Mouse (Mus musculus) limb, embryonic 14.5 days (tissue): ENCODE results near the gene Gramd1b. TPM values are rescaled to one million over a fixed set of nuclear protein-coding genes. Genes with fewer than 3 reads are reported as not detected.

ENCODE experiments used
- ATAC-seq: fragments of 200-750 bp; cut with Nextera tagmentation; 2 replicates; pipeline ENCODE4 v1.8.0; 2017; ENCODE audit warnings: low read depth, moderate number of reproducible peaks, moderate TSS enrichment; ENCODE audit not compliant: low FRiP score
- DNase-seq: peaks from one replicate; pipeline ENCODE4 v3.0.0-alpha.2; 2015; ENCODE audit warnings: low spot score
- H3K27ac ChIP-seq: fragments of 300-500 bp; sonication (generic); replicated peaks from 2 replicates; pipeline ENCODE4 v1.5.1; 2014; ENCODE audit warnings: low read depth, mild to moderate bottlenecking, low read length, moderate library complexity, mixed read lengths
- H3K27me3 ChIP-seq: fragments of 300-500 bp; sonication (generic); 2 replicates; pipeline ENCODE4 v1.6.1; 2014; ENCODE audit warnings: low read length, mixed read lengths; ENCODE audit not compliant: control insufficient read depth, insufficient read depth
- H3K36me3 ChIP-seq: fragments of 300-500 bp; sonication (generic); 2 replicates; pipeline ENCODE4 v1.6.1; 2014; ENCODE audit warnings: mild to moderate bottlenecking, low read length, moderate library complexity, mixed read lengths; ENCODE audit not compliant: control insufficient read depth, insufficient read depth
- H3K4me1 ChIP-seq: fragments of 300-500 bp; sonication (generic); 2 replicates; pipeline ENCODE4 v1.6.1; 2014; ENCODE audit warnings: antibody characterized with exemption, low read length, mixed read lengths; ENCODE audit not compliant: control insufficient read depth, insufficient read depth
- H3K4me2 ChIP-seq: fragments of 300-500 bp; sonication (generic); replicated peaks from 2 replicates; pipeline ENCODE4 v1.6.1; 2014; ENCODE audit warnings: low read depth, mild to moderate bottlenecking, low read length, moderate library complexity; ENCODE audit not compliant: severe bottlenecking
- H3K4me3 ChIP-seq: fragments of 300-500 bp; sonication (generic); replicated peaks from 2 replicates; pipeline ENCODE4 v1.5.1; 2014; ENCODE audit warnings: low read length
- H3K9ac ChIP-seq: fragments of 300-500 bp; sonication (generic); 2 replicates; pipeline ENCODE4 v1.6.1; 2014; ENCODE audit warnings: mild to moderate bottlenecking, low read depth, low read length, moderate library complexity; ENCODE audit not compliant: severe bottlenecking
- H3K9me3 ChIP-seq: fragments of 300-500 bp; sonication (generic); 2 replicates; pipeline ENCODE4 v1.6.1; 2016; ENCODE audit warnings: low read length; ENCODE audit not compliant: control insufficient read depth
- POLR2A ChIP-seq: fragments of 200-500 bp; IDR thresholded peaks from 2 replicates; pipeline ENCODE4 v1.8.0; 2012; ENCODE audit warnings: inconsistent platforms, mild to moderate bottlenecking, moderate library complexity, borderline replicate concordance; ENCODE audit not compliant: insufficient read depth, insufficient read length; ENCODE audit errors: extremely low read depth
- WGBS: fragments of 180-500 bp; shearing (Covaris S2); extraction: QIAGEN DNeasy Blood & Tissue Kit; methylation state at CpG from one replicate; pipeline ENCODE4 v1.1.7; 2014; 5-methylcytosine and 5-hydroxymethylcytosine counted together
- polyA plus RNA-seq, 2 experiments: library from polyadenylated mRNA; depleted of rRNA in 1 of 2; stranded (reverse) in 1 of 2; unstranded in 1 of 2; fragments of >200 nt; fragmentation: Nextera tagmentation in 1 of 2; extraction: Ambion mirVana in 1 of 2; gene quantifications; 2 replicates each; pipeline versions ENCODE4 v1.2.1 to v1.2.3; 2012 to 2014

Gene Gramd1b
- polyA plus RNA-seq, 2 experiments: 3.6 to 11.3 TPM

DNA sequence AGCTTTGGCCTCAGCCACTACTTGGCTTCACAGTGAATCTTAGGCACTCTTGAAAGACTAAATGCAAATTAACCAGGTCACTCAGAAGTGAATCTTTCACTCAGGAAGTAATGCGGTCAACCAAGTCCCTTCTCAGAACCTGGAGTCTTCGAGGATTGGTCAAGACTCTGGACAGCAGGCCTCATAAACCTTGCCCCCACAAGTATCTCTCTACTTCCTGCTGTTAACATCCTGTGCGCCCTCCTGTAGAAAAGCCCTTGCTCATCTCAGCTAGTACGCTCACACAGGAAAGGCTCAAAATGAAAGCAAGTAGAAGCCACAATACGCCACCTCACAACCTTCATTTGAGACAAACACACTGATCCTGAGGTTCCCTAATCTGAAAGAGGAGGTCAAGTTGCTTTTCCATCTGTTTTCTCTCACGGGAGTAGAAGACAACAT lies 107.7 kb downstream of the Gramd1b start:
- H3K27ac ChIP-seq: no peak overlapping the region
- no peak for TF ChIP-seq POLR2A
- no peak overlapping the region for H3K4me3 ChIP-seq
- no peaks in the 10 kb centered on the region for H3K27me3 ChIP-seq
- H3K9me3 ChIP-seq: no peaks in the 10 kb centered on the region
- ATAC-seq: no peak
- no peak for DNase-seq
- no peaks in the 10 kb centered on the region for H3K4me1 ChIP-seq
- H3K9ac ChIP-seq: no peak overlapping the region
- H3K4me2 ChIP-seq: no peak overlapping the region
- 80% methylated on average over 6 of the region's 6 CpGs for WGBS
- no peaks in the 10 kb centered on the region for H3K36me3 ChIP-seq

DNA sequence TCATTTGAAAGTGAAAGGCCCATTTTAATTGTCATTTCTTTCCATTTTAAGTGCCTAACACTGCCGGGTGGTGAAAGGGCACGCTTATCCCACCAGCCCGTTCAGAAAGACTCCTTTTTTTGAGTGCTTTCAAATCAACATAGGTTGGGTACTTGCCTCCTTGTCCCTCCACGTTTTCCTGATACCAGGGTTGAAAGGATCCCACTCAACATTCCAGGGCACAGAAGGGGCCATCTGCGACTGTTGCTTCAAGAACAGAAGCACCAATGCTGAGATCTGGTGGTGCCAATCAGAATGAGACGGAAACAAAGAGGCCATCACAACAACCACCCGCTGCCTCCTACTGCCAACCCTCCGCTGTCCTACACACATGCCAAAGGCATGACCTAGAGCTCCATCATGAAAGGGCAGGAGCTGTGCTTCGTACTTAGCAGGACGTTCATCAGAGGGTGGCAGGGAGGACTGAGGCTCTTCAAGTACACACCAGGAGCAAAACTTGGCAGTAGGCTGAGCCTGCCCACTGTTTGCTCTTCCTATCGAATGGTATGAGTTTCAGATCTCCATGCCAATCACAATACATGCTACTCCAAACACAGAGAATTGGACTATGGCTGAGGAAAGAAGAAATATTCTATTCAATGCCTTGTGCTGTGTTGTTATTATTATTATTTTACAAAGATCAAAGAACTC lies 108.7 kb downstream of the Gramd1b start:
- no peak for ATAC-seq
- 86% methylated on average over 11 of the region's 11 CpGs for WGBS
- H3K4me2 ChIP-seq: no peak overlapping the region
- no peak overlapping the region for H3K9ac ChIP-seq
- no peak overlapping the region for H3K4me3 ChIP-seq
- H3K27me3 ChIP-seq: no peaks in the 10 kb centered on the region
- H3K9me3 ChIP-seq: no peaks in the 10 kb centered on the region
- H3K4me1 ChIP-seq: no peaks in the 10 kb centered on the region
- TF ChIP-seq POLR2A: no peak
- DNase-seq: no peak
- H3K36me3 ChIP-seq: no peaks in the 10 kb centered on the region
- H3K27ac ChIP-seq: no peak overlapping the region

DNA sequence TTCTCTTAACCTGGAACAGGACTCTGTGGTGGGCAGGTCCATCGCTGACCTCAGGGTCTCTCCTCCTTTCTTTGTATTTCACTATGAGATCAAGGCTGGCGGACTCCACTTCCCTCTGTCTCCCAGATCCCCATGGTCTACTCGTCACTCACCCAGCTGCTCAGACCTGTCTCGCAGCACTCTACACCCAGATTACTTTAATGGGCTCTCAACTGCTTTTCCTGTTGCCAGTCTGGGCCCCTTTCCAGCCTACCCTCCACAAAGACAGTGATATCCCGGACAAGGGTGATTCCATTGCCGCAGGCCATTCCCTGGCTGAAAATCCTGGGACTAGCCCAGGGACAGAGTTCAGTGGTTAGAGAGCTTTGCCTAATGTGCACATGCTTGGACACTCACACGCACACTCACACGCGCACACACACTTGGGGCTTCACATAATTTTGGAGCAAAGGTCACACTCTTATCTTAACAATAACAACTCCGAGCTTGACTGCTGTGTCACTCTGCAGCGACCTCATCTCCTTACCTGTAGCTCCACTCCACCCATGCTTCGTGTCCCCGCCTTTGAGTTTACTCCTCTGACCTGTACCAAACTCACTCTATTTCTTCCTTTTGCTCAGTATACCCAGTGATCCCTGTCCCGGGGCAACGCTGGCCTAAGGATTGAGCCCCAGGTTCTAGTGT lies 110.4 kb downstream of the Gramd1b start:
- H3K9me3 ChIP-seq: no peaks in the 10 kb centered on the region
- DNase-seq (no peak), ATAC-seq (no peak)
- H3K4me3 ChIP-seq: no peak overlapping the region
- 87% methylated on average over 15 of the region's 15 CpGs for WGBS
- no peak overlapping the region for H3K27ac ChIP-seq
- no peaks in the 10 kb centered on the region for H3K27me3 ChIP-seq
- no peak overlapping the region for H3K4me2 ChIP-seq
- no peak for TF ChIP-seq POLR2A
- no peak overlapping the region for H3K9ac ChIP-seq
- no peaks in the 10 kb centered on the region for H3K36me3 ChIP-seq
- no peaks in the 10 kb centered on the region for H3K4me1 ChIP-seq

DNA sequence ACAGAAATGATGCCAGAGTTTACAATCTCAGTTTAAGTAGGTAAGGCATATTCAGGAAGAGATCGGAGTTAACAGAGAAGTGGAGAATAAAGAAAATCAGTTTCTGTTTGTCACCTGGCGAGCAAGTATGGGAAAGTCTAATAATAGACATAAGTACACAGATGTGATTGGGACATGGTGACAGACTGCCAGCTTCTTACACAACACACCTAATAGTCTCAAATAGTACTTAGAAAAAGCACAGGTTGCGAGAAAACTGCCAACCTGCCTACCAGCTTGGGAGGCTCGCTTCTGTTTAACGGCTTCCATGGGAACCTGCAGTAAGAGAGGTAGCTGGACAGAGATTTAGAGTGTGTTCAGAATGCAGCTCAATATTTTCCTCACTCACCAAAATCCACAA lies 112.4 kb downstream of the Gramd1b start:
- 76% methylated on average over 5 of the region's 5 CpGs for WGBS
- DNase-seq (no peak), ATAC-seq (no peak)

DNA sequence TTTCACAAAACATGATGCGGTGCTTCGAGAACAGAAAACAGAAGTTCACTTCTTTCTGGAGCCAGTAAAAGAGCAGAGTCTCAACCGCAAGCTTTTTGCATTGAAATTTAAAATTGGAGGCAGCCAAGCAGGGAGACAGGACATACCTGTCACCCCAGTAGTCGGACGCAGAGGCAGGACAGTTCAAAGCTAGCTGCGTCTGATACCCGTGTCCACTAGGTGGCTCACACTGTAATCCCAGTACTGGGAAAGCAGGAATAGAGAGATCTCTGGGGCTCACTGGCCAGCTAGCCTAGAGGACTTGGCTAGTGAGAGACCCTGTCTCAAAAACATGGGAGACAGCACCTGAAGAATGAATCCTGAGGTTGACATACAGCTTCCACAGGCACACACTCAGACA lies 115.0 kb downstream of the Gramd1b start:
- ATAC-seq: no peak
- Histone ChIP-seq H3K27me3 (no peaks in the 10 kb centered on the region), H3K4me2 (no peak overlapping the region), H3K4me3 (no peak overlapping the region), H3K27ac (no peak overlapping the region), H3K9ac (no peak overlapping the region), H3K4me1 (no peaks in the 10 kb centered on the region), H3K9me3 (no peaks in the 10 kb centered on the region), H3K36me3 (no peaks in the 10 kb centered on the region)
- no peak for DNase-seq
- WGBS: 88% methylated on average over 7 of the region's 7 CpGs
- TF ChIP-seq POLR2A: no peak

More for the DNA sequence above, 112.4 kb downstream of the Gramd1b start:
- Histone ChIP-seq H3K9ac (no peak overlapping the region), H3K9me3 (no peaks in the 10 kb centered on the region), H3K4me1 (no peaks in the 10 kb centered on the region), H3K36me3 (no peaks in the 10 kb centered on the region), H3K4me3 (no peak overlapping the region), H3K4me2 (no peak overlapping the region), H3K27me3 (no peaks in the 10 kb centered on the region), H3K27ac (no peak overlapping the region)
- no peak for TF ChIP-seq POLR2A
